Mouse (Mus musculus): ENCODE measurements at regions not wholly inside any gene's neighbourhood (a gene's known extent, or its start where the extent isn't known, plus 50 kb on each side); places are given as distances from the start of the nearest gene placed in this dataset.

DNA sequence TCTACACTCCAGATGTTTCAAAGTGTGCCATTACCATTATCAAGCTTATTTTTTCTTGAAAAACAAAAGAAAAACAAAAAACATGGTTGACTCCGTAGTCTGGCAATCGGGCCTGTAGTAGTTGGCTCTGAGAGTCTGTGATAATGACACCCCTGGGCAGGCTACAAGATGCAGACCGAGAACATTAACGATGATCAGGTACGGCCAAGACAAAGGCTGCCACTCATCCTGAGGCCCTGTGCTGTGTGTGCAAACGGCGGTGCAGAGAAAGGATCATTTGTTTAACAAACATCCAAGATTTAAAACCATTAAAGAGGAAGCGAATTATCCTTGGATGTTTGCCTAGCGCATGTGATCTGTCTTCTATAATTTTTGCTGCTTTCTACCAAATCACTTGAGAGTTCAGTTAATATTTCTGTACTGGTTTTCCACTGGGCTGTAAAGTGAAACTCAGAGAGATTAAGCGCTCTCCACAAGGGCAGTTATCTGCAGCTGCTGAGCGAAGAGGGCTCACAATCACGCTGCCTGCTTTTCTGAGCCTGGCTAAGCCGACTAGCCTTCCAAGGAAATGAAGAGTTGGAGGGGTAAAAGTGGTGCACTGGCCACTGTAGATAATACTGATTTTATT is 257.0 kb downstream of the Adgrl2 start:
- peaks cover 8% of the 10 kb centered on the region for H3K4me1 ChIP-seq (replicated peaks; ENCODE audit: insufficient read depth, low read length)
- 49% methylated on average over 13 of the region's 13 CpGs for WGBS
- H3K9me3 ChIP-seq (replicated peaks; ENCODE audit: low read length), result no peaks in the 10 kb centered on the region
- ATAC-seq (replicated peaks; ENCODE audit: low FRiP score, low read depth) (no peak), DNase-seq (ENCODE audit: low spot score) (peak; percentile 68)
- H3K36me3 ChIP-seq (ENCODE audit: insufficient read depth, low read length), result no peaks in the 10 kb centered on the region
- no peak overlapping the region for H3K9ac ChIP-seq (ENCODE audit: low read depth, low read length)
- no peak overlapping the region for H3K4me3 ChIP-seq (replicated peaks; ENCODE audit: low read depth, low read length)
- no peak overlapping the region for H3K27ac ChIP-seq
- H3K4me2 ChIP-seq (ENCODE audit: low read length), result peak overlapping the region; percentile 18; the same call in 1 of the 2 replicates
- no peak for TF ChIP-seq CTCF (IDR thresholded peaks at IDR 0.05; ENCODE audit: low read depth)
- no peaks in the 10 kb centered on the region for H3K27me3 ChIP-seq (ENCODE audit: insufficient read depth, low read length)

DNA sequence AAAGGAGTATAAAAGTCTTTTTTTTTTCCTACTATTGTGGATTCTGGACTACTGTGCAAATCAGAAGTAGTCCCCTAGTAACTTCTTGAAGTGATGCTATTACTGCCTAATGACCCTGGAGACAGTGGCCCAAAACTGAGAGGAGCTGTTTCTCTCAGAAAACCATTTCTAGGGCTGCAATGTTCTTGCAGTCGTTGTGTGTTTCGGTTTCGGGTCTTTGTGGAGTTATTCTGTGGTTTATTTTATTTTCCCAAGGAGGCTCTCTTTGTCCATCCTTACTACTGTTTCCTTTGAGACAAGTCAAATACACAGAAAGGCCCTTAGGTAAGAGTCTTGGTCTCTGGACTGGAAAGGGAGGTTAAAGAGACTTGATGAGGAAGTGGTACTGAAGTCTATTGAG is 258.9 kb downstream of the Adgrl2 start:
- H3K36me3 ChIP-seq (ENCODE audit: insufficient read depth, low read length), result no peaks in the 10 kb centered on the region
- DNase-seq (ENCODE audit: low spot score), result no peak
- no peaks in the 10 kb centered on the region for H3K9me3 ChIP-seq (replicated peaks; ENCODE audit: low read length)
- WGBS, result 95% methylated on average over 3 of the region's 3 CpGs
- H3K27ac ChIP-seq, result no peak overlapping the region
- peaks cover 8% of the 10 kb centered on the region for H3K4me1 ChIP-seq (replicated peaks; ENCODE audit: insufficient read depth, low read length)
- no peak overlapping the region for H3K4me2 ChIP-seq (ENCODE audit: low read length)
- H3K9ac ChIP-seq (ENCODE audit: low read depth, low read length), result no peak overlapping the region
- TF ChIP-seq CTCF (IDR thresholded peaks at IDR 0.05; ENCODE audit: low read depth), result no peak
- H3K4me3 ChIP-seq (replicated peaks; ENCODE audit: low read depth, low read length), result no peak overlapping the region
- ATAC-seq (replicated peaks; ENCODE audit: low FRiP score, low read depth), result no peak
- no peaks in the 10 kb centered on the region for H3K27me3 ChIP-seq (ENCODE audit: insufficient read depth, low read length)

DNA sequence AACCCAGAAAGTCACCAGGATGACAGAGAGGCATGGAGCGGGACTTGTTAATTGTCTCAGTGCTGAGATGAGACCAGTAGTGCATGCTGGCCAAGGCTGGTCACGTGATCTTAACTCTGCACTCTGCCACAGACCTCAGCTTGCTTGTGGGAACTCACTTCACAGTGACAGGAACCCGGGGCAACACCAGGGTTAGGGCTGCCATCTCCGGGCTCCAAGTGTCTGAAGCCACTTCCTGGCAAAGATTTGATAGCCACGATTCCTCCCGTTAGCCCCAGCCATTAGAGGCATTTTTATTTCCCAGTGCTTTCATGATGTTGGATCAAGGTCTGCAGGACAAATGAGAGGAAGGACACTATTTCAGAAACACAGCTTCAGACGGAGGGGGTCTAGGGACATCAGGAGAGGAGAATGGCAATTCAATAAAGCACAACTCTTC is 261.1 kb downstream of the Adgrl2 start:
- Histone ChIP-seq H3K9me3 (replicated peaks; ENCODE audit: low read length) (no peaks in the 10 kb centered on the region), H3K4me1 (replicated peaks; ENCODE audit: insufficient read depth, low read length) (peaks cover 8% of the 10 kb centered on the region), H3K27me3 (ENCODE audit: insufficient read depth, low read length) (no peaks in the 10 kb centered on the region), H3K27ac (no peak overlapping the region), H3K4me2 (ENCODE audit: low read length) (peak overlapping the region; percentile 21; the same call in 1 of the 2 replicates), H3K4me3 (replicated peaks; ENCODE audit: low read depth, low read length) (no peak overlapping the region), H3K36me3 (ENCODE audit: insufficient read depth, low read length) (no peaks in the 10 kb centered on the region), H3K9ac (ENCODE audit: low read depth, low read length) (no peak overlapping the region)
- peak; percentile 63 for DNase-seq (ENCODE audit: low spot score)
- no peak for TF ChIP-seq CTCF (IDR thresholded peaks at IDR 0.05; ENCODE audit: low read depth)
- 26% methylated on average over 7 of the region's 7 CpGs for WGBS
- ATAC-seq (replicated peaks; ENCODE audit: low FRiP score, low read depth), result peak; percentile 85

DNA sequence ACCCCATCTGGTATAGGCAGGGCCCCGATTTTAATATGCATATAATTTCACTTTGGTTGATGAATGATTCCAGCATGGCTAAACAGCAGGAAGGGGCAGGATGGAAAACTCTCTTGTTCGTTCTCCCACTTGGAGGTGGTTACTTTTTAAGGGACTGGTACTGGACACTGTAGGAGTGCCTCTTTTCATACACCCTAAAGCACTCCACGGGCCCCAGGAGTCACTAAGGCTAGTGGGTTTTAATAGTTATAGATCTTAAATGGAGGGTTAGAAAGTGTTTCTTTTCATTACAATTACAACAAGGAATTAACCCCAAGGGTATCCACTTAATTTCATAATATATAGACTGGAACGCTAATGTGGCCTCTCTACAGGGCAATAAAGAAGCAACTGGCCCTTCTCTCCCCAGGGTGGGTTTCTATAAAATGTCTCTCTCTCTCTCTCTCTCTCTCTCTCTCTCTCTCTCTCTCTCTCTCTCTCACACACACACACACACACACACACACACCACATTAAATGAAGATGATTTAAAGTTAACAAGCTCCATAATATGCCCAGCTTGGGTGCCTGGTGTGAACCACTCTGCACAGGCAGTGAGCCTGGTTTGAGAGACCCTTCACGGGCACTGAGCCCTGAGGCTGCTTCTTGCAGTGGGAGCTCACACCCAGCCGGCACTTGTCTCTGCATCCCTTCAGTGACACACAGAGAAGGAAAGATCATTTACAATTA is 261.7 kb downstream of the Adgrl2 start:
- Histone ChIP-seq H3K9me3 (replicated peaks; ENCODE audit: low read length) (no peaks in the 10 kb centered on the region), H3K4me2 (ENCODE audit: low read length) (peak overlapping the region; percentile 21; the same call in 1 of the 2 replicates), H3K27ac (no peak overlapping the region), H3K36me3 (ENCODE audit: insufficient read depth, low read length) (no peaks in the 10 kb centered on the region), H3K9ac (ENCODE audit: low read depth, low read length) (no peak overlapping the region), H3K4me1 (replicated peaks; ENCODE audit: insufficient read depth, low read length) (peaks cover 8% of the 10 kb centered on the region), H3K27me3 (ENCODE audit: insufficient read depth, low read length) (no peaks in the 10 kb centered on the region), H3K4me3 (replicated peaks; ENCODE audit: low read depth, low read length) (no peak overlapping the region)
- DNase-seq (ENCODE audit: low spot score) (no peak), ATAC-seq (replicated peaks; ENCODE audit: low FRiP score, low read depth) (peak; percentile 52)
- TF ChIP-seq CTCF (IDR thresholded peaks at IDR 0.05; ENCODE audit: low read depth), result no peak
- WGBS, result 61% methylated on average over 6 of the region's 6 CpGs

DNA sequence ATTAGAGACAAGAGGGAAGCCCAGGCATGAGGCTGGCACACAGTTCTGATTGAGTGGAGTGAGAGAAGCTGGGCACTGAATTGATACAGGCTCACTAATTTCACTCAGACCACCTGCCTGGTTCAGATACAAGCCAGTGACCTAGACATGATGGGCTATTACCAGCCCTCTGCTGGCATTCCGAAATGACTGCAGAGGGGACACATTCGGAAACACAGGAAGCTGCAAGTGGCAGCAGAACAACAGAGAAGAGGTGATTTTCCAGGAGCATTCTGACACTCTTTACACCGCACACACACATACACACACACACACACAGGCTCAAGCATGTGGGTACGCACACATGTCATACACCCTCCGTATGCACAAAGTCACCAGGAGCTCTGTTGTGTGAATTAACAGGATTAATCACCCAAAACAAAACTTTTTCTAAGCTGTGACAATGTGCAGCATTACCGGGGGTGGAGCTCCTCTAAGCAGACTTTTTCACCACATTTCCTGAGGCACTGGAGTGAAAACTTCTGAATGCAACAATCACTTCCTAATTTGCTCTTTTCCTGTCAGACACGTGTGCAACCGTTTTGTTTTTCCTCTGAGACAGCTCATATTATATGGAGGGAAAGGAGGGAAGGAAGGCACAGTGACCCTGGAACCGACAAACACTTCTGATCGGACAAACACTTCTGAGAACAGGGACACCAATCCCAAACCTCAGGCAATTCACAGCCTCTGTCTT is 263.6 kb downstream of the Adgrl2 start:
- H3K4me1 ChIP-seq (replicated peaks; ENCODE audit: insufficient read depth, low read length), result peaks cover 8% of the 10 kb centered on the region
- H3K36me3 ChIP-seq (ENCODE audit: insufficient read depth, low read length), result no peaks in the 10 kb centered on the region
- DNase-seq (ENCODE audit: low spot score) (peak; percentile 36), ATAC-seq (replicated peaks; ENCODE audit: low FRiP score, low read depth) (no peak)
- TF ChIP-seq CTCF (IDR thresholded peaks at IDR 0.05; ENCODE audit: low read depth), result peak; percentile 34; the same call in 1 of the 2 replicates
- H3K9ac ChIP-seq (ENCODE audit: low read depth, low read length), result no peak overlapping the region
- H3K27me3 ChIP-seq (ENCODE audit: insufficient read depth, low read length), result no peaks in the 10 kb centered on the region
- H3K4me2 ChIP-seq (ENCODE audit: low read length), result 0 out of 2 replicates have a peak overlapping the region, but pooled peaks have one; percentile 21
- H3K9me3 ChIP-seq (replicated peaks; ENCODE audit: low read length), result no peaks in the 10 kb centered on the region
- no peak overlapping the region for H3K4me3 ChIP-seq (replicated peaks; ENCODE audit: low read depth, low read length)
- WGBS, result 22% methylated on average over 10 of the region's 10 CpGs
- no peak overlapping the region for H3K27ac ChIP-seq

DNA sequence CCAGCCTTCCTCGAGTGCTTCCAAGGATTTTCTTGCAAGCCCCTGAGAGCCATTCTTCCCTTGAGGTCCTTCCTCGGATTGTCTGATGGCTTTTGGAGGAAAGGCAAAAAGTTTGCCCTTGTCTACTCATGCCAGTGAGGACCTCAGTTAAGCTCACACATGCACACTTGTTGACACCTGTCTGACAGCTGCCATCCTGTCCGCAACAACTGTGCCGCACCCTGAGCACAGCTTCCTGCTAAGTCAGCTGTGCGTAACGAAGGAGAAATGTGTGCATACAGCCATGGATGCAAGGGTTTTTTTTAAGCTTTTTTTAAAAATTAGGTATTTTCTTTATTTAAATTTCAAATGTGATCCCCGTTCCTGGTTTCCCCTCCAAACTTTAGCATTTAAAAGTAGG is 293.8 kb downstream of the Adgrl2 start:
- no peaks in the 10 kb centered on the region for H3K27me3 ChIP-seq (ENCODE audit: insufficient read depth, low read length)
- 60% methylated on average over 7 of the region's 7 CpGs for WGBS
- DNase-seq (ENCODE audit: low spot score) (no peak), ATAC-seq (replicated peaks; ENCODE audit: low FRiP score, low read depth) (no peak)
- no peak overlapping the region for H3K4me3 ChIP-seq (replicated peaks; ENCODE audit: low read depth, low read length)
- H3K9ac ChIP-seq (ENCODE audit: low read depth, low read length), result no peak overlapping the region
- no peak overlapping the region for H3K27ac ChIP-seq
- no peaks in the 10 kb centered on the region for H3K9me3 ChIP-seq (replicated peaks; ENCODE audit: low read length)
- no peaks in the 10 kb centered on the region for H3K36me3 ChIP-seq (ENCODE audit: insufficient read depth, low read length)
- H3K4me1 ChIP-seq (replicated peaks; ENCODE audit: insufficient read depth, low read length), result no peaks in the 10 kb centered on the region
- TF ChIP-seq CTCF (IDR thresholded peaks at IDR 0.05; ENCODE audit: low read depth), result no peak
- no peak overlapping the region for H3K4me2 ChIP-seq (ENCODE audit: low read length)
